Mouse (Mus musculus): ENCODE results near the gene Rhov. TPM values are rescaled to one million over a fixed set of nuclear protein-coding genes. Genes with fewer than 3 reads are reported as not detected.

Gene Rhov
- total RNA-seq, 2 experiments from 2014 or later = 0.62 to 0.76 TPM

- no peak for DNase-seq (ENCODE audit: low spot score in 2 of 2)
Observed at GRCm38 (mm10) chr2:119292852-119293251, 21.8 kb upstream of the Rhov start.

GRCm38 (mm10) chr2:119292281-119292680 lies 21.2 kb upstream of the Rhov start:
- DNase-seq (ENCODE audit: low spot score in 2 of 2) = no peak

- DNase-seq (ENCODE audit: low spot score in 2 of 2) = no peak
Observed at GRCm38 (mm10) chr2:119289014-119289416, 17.9 kb upstream of the Rhov start.

GRCm38 (mm10) chr2:119288270-119288882 lies 17.3 kb upstream of the Rhov start, which contains the start of gene Vps18:
TSS of gene Vps18 (plus strand) at chr2:119288740.
- peak; percentile 89 to 96 for DNase-seq (ENCODE audit: low spot score in 2 of 2)

GRCm38 (mm10) chr2:119287372-119287771 lies 16.3 kb upstream of the Rhov start:
- DNase-seq (ENCODE audit: low spot score in 2 of 2) = no peak

- DNase-seq (ENCODE audit: low spot score in 2 of 2) = no peak
Observed at GRCm38 (mm10) chr2:119281899-119282565, 11.0 kb upstream of the Rhov start.

- no peak for DNase-seq (ENCODE audit: low spot score in 2 of 2)
Observed at GRCm38 (mm10) chr2:119277810-119278209, 6.7 kb upstream of the Rhov start.

GRCm38 (mm10) chr2:119276926-119277325 lies 5.9 kb upstream of the Rhov start:
- no peak for DNase-seq (ENCODE audit: low spot score in 2 of 2)

- no peak for DNase-seq (ENCODE audit: low spot score in 2 of 2)
Observed at GRCm38 (mm10) chr2:119274126-119274525, 3.1 kb upstream of the Rhov start.

- DNase-seq (ENCODE audit: low spot score in 2 of 2) = no peak
Observed at GRCm38 (mm10) chr2:119270286-119270642, 808 bp downstream of the Rhov start.

- DNase-seq (ENCODE audit: low spot score in 2 of 2) = no peak
Observed at GRCm38 (mm10) chr2:119263813-119264212, 7.3 kb downstream of the Rhov start.

GRCm38 (mm10) chr2:119262978-119263377 lies 8.1 kb downstream of the Rhov start:
- peak; percentile 45 to 78 for DNase-seq (ENCODE audit: low spot score in 2 of 2)

- DNase-seq (ENCODE audit: low spot score in 2 of 2) = no peak
Observed at GRCm38 (mm10) chr2:119261326-119261725, 9.7 kb downstream of the Rhov start.

- no peak for DNase-seq (ENCODE audit: low spot score in 2 of 2)
Observed at GRCm38 (mm10) chr2:119260518-119260917, 10.6 kb downstream of the Rhov start.

GRCm38 (mm10) chr2:119254976-119255375 lies 16.1 kb downstream of the Rhov start:
- DNase-seq (ENCODE audit: low spot score in 2 of 2) = no peak

- DNase-seq (ENCODE audit: low spot score in 2 of 2) = peak; percentile 71 to 73
Observed at GRCm38 (mm10) chr2:119250826-119251478, 20.1 kb downstream of the Rhov start.

GRCm38 (mm10) chr2:119250377-119250776 lies 20.7 kb downstream of the Rhov start:
- DNase-seq (ENCODE audit: low spot score in 2 of 2) = no peak

- DNase-seq (ENCODE audit: low spot score in 2 of 2) = no peak
Observed at GRCm38 (mm10) chr2:119249592-119250061, 21.4 kb downstream of the Rhov start.

GRCm38 (mm10) chr2:119247904-119248303 lies 23.2 kb downstream of the Rhov start:
- no peak for DNase-seq (ENCODE audit: low spot score in 2 of 2)

- no peak for DNase-seq (ENCODE audit: low spot score in 2 of 2)
Observed at GRCm38 (mm10) chr2:119245246-119245645, 25.8 kb downstream of the Rhov start.

- DNase-seq (ENCODE audit: low spot score in 2 of 2) = no peak
Observed at GRCm38 (mm10) chr2:119242548-119242947, 28.5 kb downstream of the Rhov start.

GRCm38 (mm10) chr2:119240819-119241186 lies 30.3 kb downstream of the Rhov start:
- no peak for DNase-seq (ENCODE audit: low spot score in 2 of 2)
